9 mouse cellular contexts compared by ENCODE assay signal in genomic region chr14:101882966-101883365, GRCm38 (mm10).
DNase-seq lines count a peak whose midpoint lies in the region; ATAC-seq lines count a peak whose summit lies in the region.
"Had no signal": no experiment of that assay in that cellular context is flagged by ENCODE, and none has a peak within 500 bp of the region (broad histone marks: within the 10 kb centered on the region; RNA-seq: fewer than 3 reads in every experiment).

No protein-coding gene starts in this region.

- DNase-seq in lung, adult 18-20 months, result peak; percentile 51 to 72
- no peak for DNase-seq in lung, postnatal 14 days
- DNase-seq in thymus, postnatal 0 days (ENCODE audit: low spot score), result peak; percentile 27
- DNase-seq in adrenal gland, adult 2 months, result no peak
- DNase-seq in gastrocnemius, postnatal 14 days, result no peak
- DNase-seq: cerebellum, adult 9-11 months had no signal

- peaks cover 26% of the 10 kb centered on the region for H3K4me1 ChIP-seq in heart, embryonic 15.5 days (replicated peaks)
- peaks cover 8% of the 10 kb centered on the region; the same call in 1 of the 2 replicates for H3K4me1 ChIP-seq in lung, embryonic 15.5 days

- H3K4me3 ChIP-seq in heart, embryonic 15.5 days, result no peak overlapping the region
- H3K4me3 ChIP-seq in lung, embryonic 15.5 days, result no peak overlapping the region

- peak; percentile 53; the same call in 1 of the 2 replicates for ATAC-seq in heart, embryonic 15.5 days (replicated peaks; ENCODE audit: insufficient number of reproducible peaks, insufficient read depth, low FRiP score, low read depth)
- peak; percentile 47; the same call in 1 of the 2 replicates for ATAC-seq in lung, embryonic 15.5 days (ENCODE audit: borderline replicate concordance, extremely low read depth, low FRiP score, low TSS enrichment)
- ATAC-seq: hindbrain, embryonic 16.5 days had no signal

- intact Hi-C loops in gastrocnemius, postnatal 14 days (cut with DNase I; ENCODE audit: low total_unique reads), result no loop called here

- H3K9ac ChIP-seq in heart, embryonic 15.5 days, result peak overlapping the region; percentile 43
- H3K9ac ChIP-seq in lung, embryonic 15.5 days, result no peak overlapping the region

- H3K4me2 ChIP-seq in heart, embryonic 15.5 days, result peak overlapping the region; percentile 61
- H3K4me2 ChIP-seq in lung, embryonic 15.5 days, result no peak overlapping the region

- no peaks in the 10 kb centered on the region for H3K27me3 ChIP-seq in heart, embryonic 15.5 days
- no peaks in the 10 kb centered on the region for H3K27me3 ChIP-seq in lung, embryonic 15.5 days

- WGBS in heart, embryonic 15.5 days, result 6% methylated on average over 5 of the region's 5 CpGs
- WGBS in lung, embryonic 15.5 days, result 13% methylated on average over 5 of the region's 5 CpGs

- peak overlapping the region; percentile 91 for H3K27ac ChIP-seq in heart, embryonic 15.5 days
- H3K27ac ChIP-seq in lung, embryonic 15.5 days, result peak overlapping the region; percentile 44; the same call in 1 of the 2 replicates

- peaks cover 8% of the 10 kb centered on the region; the same call in 1 of the 2 replicates for H3K36me3 ChIP-seq in heart, embryonic 15.5 days
- peaks cover 4% of the 10 kb centered on the region; the same call in 1 of the 2 replicates for H3K36me3 ChIP-seq in lung, embryonic 15.5 days

- H3K9me3 ChIP-seq in heart, embryonic 15.5 days (replicated peaks), result no peaks in the 10 kb centered on the region
- H3K9me3 ChIP-seq in lung, embryonic 15.5 days, result no peaks in the 10 kb centered on the region

Comparison
In these comparisons a context has a peak if more than half of its experiments do, and no peak if none do; other contexts are left out.
1. DNase-seq: peak in lung, adult 18-20 months (2 of 2) and thymus, postnatal 0 days (single experiment); none in lung, postnatal 14 days (single experiment), adrenal gland, adult 2 months (single experiment) and gastrocnemius, postnatal 14 days (single experiment).